Mouse (Mus musculus): ENCODE data around the gene Nos2.

- TF ChIP-seq GATA1 (IDR thresholded peaks at IDR 0.05; ENCODE audit: borderline replicate concordance, low read length) (no peak), FLI1 (IDR thresholded peaks at IDR 0.05; ENCODE audit: low read length) (no peak)
Measured at GRCm38 (mm10) chr11:78943083-78943482, 22.5 kb downstream of the Nos2 start.
